Mouse (Mus musculus) embryonic facial prominence, embryonic 13.5 days (tissue): ENCODE measurements around the gene Zfp326. TPM values are rescaled to one million over a fixed set of nuclear protein-coding genes. Genes with fewer than 3 reads are reported as not detected.

Experiments
- ATAC-seq: fragments of 200-750 bp; cut with Nextera tagmentation; 2 replicates; pipeline ENCODE4 v1.8.0; 2017; ENCODE audit warnings: low read depth; ENCODE audit not compliant: insufficient number of reproducible peaks, insufficient read depth, low FRiP score, low TSS enrichment
- H3K27ac ChIP-seq: fragments of 300-500 bp; sonication (generic); 2 replicates; pipeline ENCODE4 v1.5.1; 2015; ENCODE audit warnings: moderate library complexity, mild to moderate bottlenecking, inconsistent platforms
- H3K27me3 ChIP-seq: fragments of 300-500 bp; sonication (generic); 2 replicates; pipeline ENCODE4 v1.6.1; 2015; ENCODE audit warnings: mild to moderate bottlenecking, inconsistent platforms
- H3K36me3 ChIP-seq: fragments of 300-500 bp; sonication (generic); 2 replicates; pipeline ENCODE4 v1.6.1; 2015; ENCODE audit warnings: mild to moderate bottlenecking, inconsistent platforms
- H3K4me1 ChIP-seq: fragments of 300-500 bp; sonication (generic); 2 replicates; pipeline ENCODE4 v1.6.1; 2015; ENCODE audit warnings: inconsistent platforms
- H3K4me2 ChIP-seq: fragments of 300-500 bp; sonication (generic); 2 replicates; pipeline ENCODE4 v1.6.1; 2015; ENCODE audit warnings: moderate library complexity, mild to moderate bottlenecking, inconsistent platforms
- H3K4me3 ChIP-seq: fragments of 300-500 bp; sonication (generic); 2 replicates; pipeline ENCODE4 v1.5.1; 2015; ENCODE audit warnings: mild to moderate bottlenecking, inconsistent platforms
- H3K9ac ChIP-seq: fragments of 300-500 bp; sonication (generic); 2 replicates; pipeline ENCODE4 v1.6.1; 2015; ENCODE audit warnings: mild to moderate bottlenecking, inconsistent platforms
- H3K9me3 ChIP-seq: fragments of 300-500 bp; sonication (generic); 2 replicates; pipeline ENCODE4 v1.6.1; 2016; ENCODE audit warnings: inconsistent platforms
- WGBS: fragments of 180-500 bp; shearing (Covaris S2); methylation state at CpG from one replicate; pipeline ENCODE4 v1.1.7; 2015; ENCODE audit warnings: mixed read lengths; 5-methylcytosine and 5-hydroxymethylcytosine counted together
- polyA plus RNA-seq: library from polyadenylated mRNA; unstranded; fragments of >200 nt; fragmentation: Nextera tagmentation; extraction: Ambion mirVana; gene quantifications from 2 replicates; pipeline ENCODE4 v1.2.1, GENCODE M21; 2015

The Zfp326 gene
- polyA plus RNA-seq: 59.5 and 65.0 TPM in 2 replicates

GRCm38 (mm10) chr5:105876068-105876924 is at the start of gene Zfp326:
Gene Zfp326, plus strand, starts transcription at chr5:105876565.
- ATAC-seq: peak; percentile 94
- Histone ChIP-seq H3K9ac (peak within 1 kb of the TSS; percentile 100), H3K9me3 (no peaks in the 10 kb centered on the region), H3K36me3 (peaks cover 6% of the 10 kb centered on the region; the same call in 1 of the 2 replicates), H3K4me3 (peak within 1 kb of the TSS; percentile 98), H3K4me1 (peaks cover 16% of the 10 kb centered on the region), H3K27ac (peak within 1 kb of the TSS; percentile 90), H3K4me2 (peak within 1 kb of the TSS; percentile 77), H3K27me3 (no peaks in the 10 kb centered on the region)
- WGBS: under 1% methylated on average over 68 of the region's 83 CpGs

DNA sequence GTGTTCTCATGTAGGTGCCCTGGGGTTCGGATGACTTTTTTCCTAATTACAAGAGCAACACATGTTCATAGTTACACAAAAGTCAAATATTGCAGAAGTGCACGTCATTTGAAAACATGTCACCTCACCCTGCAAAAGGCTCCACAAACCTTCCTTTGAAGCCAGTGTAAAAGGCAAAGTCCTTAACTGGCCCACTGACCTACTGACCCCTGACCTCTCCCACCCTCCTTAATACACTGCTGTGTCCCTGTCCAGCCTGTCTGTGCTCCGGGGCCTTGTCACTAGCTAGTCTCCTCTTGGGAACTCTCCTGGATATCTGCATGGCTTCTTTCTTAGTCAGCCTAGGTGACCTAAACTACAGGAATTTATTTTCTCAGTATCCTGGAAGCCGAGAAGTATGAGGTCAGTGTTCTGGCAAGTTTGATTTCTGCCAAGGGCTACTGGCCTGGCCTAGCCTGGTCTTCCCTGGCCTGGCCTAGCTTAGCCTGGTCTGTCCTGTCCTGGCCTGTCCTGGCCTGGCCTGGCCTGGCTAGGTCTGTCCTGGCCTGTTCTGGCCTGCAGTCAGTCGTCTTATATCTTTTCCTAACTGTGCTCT is 49.4 kb upstream of the Zfp326 start:
- Histone ChIP-seq H3K27ac (no peak overlapping the region), H3K4me3 (no peak overlapping the region), H3K9ac (no peak overlapping the region), H3K4me2 (no peak overlapping the region), H3K4me1 (peaks cover 21% of the 10 kb centered on the region), H3K36me3 (no peaks in the 10 kb centered on the region), H3K27me3 (no peaks in the 10 kb centered on the region), H3K9me3 (no peaks in the 10 kb centered on the region)
- 49% methylated on average over 5 of the region's 5 CpGs for WGBS
- no peak for ATAC-seq

DNA sequence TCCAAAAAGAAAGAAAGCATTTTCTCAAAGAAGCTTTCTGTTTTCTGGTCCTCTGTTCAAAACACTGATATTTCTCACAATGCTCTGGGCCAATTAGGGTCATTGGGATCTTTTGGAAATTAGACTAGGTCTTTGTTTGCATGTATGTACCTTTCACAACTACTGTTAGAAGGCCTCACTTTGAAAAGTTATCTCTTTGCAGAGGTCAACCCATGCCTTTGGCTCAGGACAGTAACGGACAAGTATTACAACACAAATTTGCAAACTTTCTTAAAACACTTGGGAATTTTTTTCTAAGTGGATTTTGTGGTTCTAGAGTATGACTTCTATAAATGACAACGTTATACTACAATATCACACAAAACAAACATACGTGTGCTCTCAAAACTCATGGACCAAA is 48.3 kb upstream of the Zfp326 start:
- no peak overlapping the region for H3K9ac ChIP-seq
- H3K27me3 ChIP-seq: no peaks in the 10 kb centered on the region
- H3K4me2 ChIP-seq: no peak overlapping the region
- no peaks in the 10 kb centered on the region for H3K36me3 ChIP-seq
- no peaks in the 10 kb centered on the region for H3K9me3 ChIP-seq
- WGBS: 90% methylated on average over 3 of the region's 3 CpGs
- peaks cover 11% of the 10 kb centered on the region for H3K4me1 ChIP-seq
- no peak overlapping the region for H3K4me3 ChIP-seq
- H3K27ac ChIP-seq: no peak overlapping the region
- no peak for ATAC-seq

- no peak overlapping the region for H3K27ac ChIP-seq
- H3K4me1 ChIP-seq: 0 out of 2 replicates have a peak, but pooled peaks cover 3% of the 10 kb centered on the region
- H3K4me2 ChIP-seq: no peak overlapping the region
- H3K4me3 ChIP-seq: no peak overlapping the region
- H3K36me3 ChIP-seq: no peaks in the 10 kb centered on the region
- ATAC-seq: no peak
- H3K27me3 ChIP-seq: no peaks in the 10 kb centered on the region
- no peak overlapping the region for H3K9ac ChIP-seq
- 44% methylated on average over 7 of the region's 7 CpGs for WGBS
- no peaks in the 10 kb centered on the region for H3K9me3 ChIP-seq
These were observed 47.3 kb upstream of the Zfp326 start for GRCm38 (mm10) chr5:105829008-105829586.

GRCm38 (mm10) chr5:105832140-105832539 is 44.2 kb upstream of the Zfp326 start:
- Histone ChIP-seq H3K4me1 (no peaks in the 10 kb centered on the region), H3K27ac (no peak overlapping the region), H3K27me3 (no peaks in the 10 kb centered on the region), H3K9me3 (no peaks in the 10 kb centered on the region), H3K9ac (no peak overlapping the region), H3K36me3 (no peaks in the 10 kb centered on the region), H3K4me2 (no peak overlapping the region), H3K4me3 (no peak overlapping the region)
- no peak for ATAC-seq
- WGBS: 62% methylated on average over 7 of the region's 7 CpGs

DNA sequence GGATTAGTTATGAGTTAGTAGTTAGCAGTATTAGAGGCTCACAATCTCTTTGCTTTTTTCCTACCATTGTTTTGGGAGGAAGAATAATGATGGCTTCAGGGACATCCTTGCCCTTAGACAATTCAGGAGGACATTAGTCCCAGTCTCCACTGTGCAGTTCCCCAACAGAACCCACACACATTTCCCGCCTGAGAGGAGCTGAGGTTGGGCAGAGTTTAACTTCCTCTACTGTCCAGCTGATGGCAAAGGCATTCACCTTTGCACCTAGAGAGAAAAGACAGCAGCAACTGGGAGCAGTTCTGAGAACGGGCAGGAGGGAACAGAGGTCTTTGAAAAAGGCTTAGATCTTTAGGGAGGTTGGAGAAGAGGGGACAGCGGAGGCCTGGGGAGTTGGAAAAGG is 42.4 kb upstream of the Zfp326 start:
- Histone ChIP-seq H3K27ac (no peak overlapping the region), H3K4me2 (no peak overlapping the region), H3K9ac (no peak overlapping the region), H3K4me1 (no peaks in the 10 kb centered on the region), H3K36me3 (no peaks in the 10 kb centered on the region), H3K9me3 (no peaks in the 10 kb centered on the region), H3K4me3 (no peak overlapping the region), H3K27me3 (no peaks in the 10 kb centered on the region)
- 69% methylated on average over 3 of the region's 3 CpGs for WGBS
- ATAC-seq: no peak

DNA sequence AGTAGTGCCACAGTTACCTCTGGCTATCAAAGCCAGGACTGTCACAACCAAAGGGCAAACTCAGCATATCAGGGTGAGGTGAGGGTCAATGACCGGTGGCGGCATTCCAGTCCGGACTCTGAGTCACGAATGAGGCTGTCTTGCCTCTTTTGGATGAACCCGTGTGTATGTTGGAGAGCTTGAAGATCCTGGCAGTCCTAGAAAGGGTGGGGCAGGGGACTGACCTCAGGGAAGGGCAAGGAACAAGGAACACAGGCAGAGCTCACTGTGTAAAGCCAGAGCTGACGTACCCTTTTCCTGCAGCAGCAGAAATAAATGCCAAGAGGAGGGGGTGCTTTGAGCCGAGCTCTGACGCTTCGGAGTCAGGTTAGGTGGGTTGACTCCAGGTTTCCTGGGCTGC is 40.4 kb upstream of the Zfp326 start:
- 73% methylated on average over 9 of the region's 9 CpGs for WGBS
- H3K27me3 ChIP-seq: no peaks in the 10 kb centered on the region
- H3K36me3 ChIP-seq: no peaks in the 10 kb centered on the region
- no peak overlapping the region for H3K27ac ChIP-seq
- no peaks in the 10 kb centered on the region for H3K4me1 ChIP-seq
- no peak overlapping the region for H3K4me3 ChIP-seq
- H3K9ac ChIP-seq: no peak overlapping the region
- no peak overlapping the region for H3K4me2 ChIP-seq
- no peaks in the 10 kb centered on the region for H3K9me3 ChIP-seq
- no peak for ATAC-seq

GRCm38 (mm10) chr5:105839740-105840310 is 36.5 kb upstream of the Zfp326 start:
- H3K9me3 ChIP-seq: no peaks in the 10 kb centered on the region
- no peaks in the 10 kb centered on the region for H3K4me1 ChIP-seq
- H3K9ac ChIP-seq: no peak overlapping the region
- H3K36me3 ChIP-seq: no peaks in the 10 kb centered on the region
- H3K4me3 ChIP-seq: no peak overlapping the region
- no peaks in the 10 kb centered on the region for H3K27me3 ChIP-seq
- H3K4me2 ChIP-seq: no peak overlapping the region
- no peak for ATAC-seq
- WGBS: 69% methylated on average over 13 of the region's 13 CpGs
- H3K27ac ChIP-seq: no peak overlapping the region

DNA sequence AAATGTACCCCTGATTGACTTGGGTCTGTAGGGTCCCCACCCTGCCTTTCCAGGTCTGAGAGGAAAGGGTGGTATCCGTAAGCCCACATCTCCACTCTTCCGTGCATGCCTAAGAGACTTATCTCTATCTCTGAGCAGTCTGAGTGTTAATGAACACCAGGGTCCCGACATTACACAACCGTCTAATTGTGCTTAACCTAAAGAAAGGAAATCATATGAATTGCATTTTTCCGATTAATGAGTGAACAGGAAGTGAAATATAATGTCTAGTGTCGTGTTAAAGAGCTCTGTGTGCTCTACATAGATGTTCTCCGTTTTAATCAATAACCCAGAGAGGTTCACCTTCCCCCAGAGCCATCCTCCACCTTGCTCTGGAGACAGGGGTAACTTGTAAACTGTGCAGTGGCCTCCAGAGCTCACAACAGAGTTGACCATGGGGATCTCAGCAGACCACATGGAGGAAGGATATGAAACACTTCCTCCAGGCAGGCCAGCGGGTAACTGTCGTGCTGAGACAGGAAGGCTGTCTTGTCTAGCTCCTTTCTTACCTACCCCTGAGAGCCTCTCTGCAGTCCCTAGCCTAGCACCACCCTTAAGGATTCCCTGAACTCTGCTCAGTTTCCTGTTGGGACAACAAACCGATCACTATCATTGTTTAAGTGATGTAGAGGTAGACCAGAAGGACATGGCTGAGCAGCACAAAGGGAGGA is 32.2 kb upstream of the Zfp326 start:
- 82% methylated on average over 10 of the region's 10 CpGs for WGBS
- Histone ChIP-seq H3K36me3 (no peaks in the 10 kb centered on the region), H3K27ac (no peak overlapping the region), H3K4me1 (peaks cover 1% of the 10 kb centered on the region), H3K4me2 (no peak overlapping the region), H3K4me3 (no peak overlapping the region), H3K27me3 (no peaks in the 10 kb centered on the region), H3K9me3 (no peaks in the 10 kb centered on the region), H3K9ac (no peak overlapping the region)
- no peak for ATAC-seq

DNA sequence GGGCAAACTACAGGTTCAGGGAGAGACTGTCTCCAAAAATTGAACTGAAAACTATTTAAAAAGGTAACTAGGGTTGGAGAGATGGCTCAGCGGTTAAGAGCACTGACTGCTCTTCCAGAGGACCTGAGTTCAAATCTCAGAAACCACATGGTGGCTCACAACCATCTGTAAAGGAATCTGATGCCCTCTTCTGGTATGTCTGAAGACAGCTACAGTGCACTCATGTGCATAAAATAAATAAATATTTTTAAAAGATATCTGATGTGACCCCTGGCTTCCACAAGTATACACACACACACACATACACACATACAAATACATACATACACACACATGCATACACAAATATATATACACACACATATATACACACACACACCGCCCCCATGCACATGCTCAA is 31.3 kb upstream of the Zfp326 start:
- H3K4me2 ChIP-seq: no peak overlapping the region
- H3K36me3 ChIP-seq: no peaks in the 10 kb centered on the region
- 90% methylated on average over 2 of the region's 2 CpGs for WGBS
- no peaks in the 10 kb centered on the region for H3K27me3 ChIP-seq
- H3K9me3 ChIP-seq: no peaks in the 10 kb centered on the region
- H3K4me1 ChIP-seq: peaks cover 9% of the 10 kb centered on the region
- ATAC-seq: no peak
- H3K4me3 ChIP-seq: no peak overlapping the region
- H3K9ac ChIP-seq: no peak overlapping the region
- no peak overlapping the region for H3K27ac ChIP-seq

DNA sequence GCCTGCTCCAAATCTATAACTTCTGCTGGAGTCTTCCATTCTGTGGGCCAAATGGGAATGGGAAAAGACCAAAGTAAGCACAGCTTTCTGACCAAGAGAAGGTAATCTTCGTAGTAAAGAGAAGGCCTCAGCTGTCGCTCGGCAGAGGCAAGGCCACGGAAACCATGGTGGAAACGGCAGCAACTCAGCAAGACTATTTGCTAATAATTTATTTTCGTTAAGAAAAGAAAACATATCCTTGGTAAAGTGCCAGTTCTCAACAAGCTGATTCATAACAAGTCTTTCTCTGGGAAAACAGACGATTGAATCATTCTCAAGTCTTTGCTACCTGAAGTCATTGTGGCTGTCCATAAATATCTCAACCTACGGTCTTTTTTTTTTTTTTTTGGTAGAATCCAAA is 28.6 kb upstream of the Zfp326 start:
- Histone ChIP-seq H3K36me3 (no peaks in the 10 kb centered on the region), H3K4me3 (no peak overlapping the region), H3K4me2 (no peak overlapping the region), H3K27ac (no peak overlapping the region), H3K27me3 (no peaks in the 10 kb centered on the region), H3K4me1 (peaks cover 9% of the 10 kb centered on the region), H3K9ac (no peak overlapping the region), H3K9me3 (no peaks in the 10 kb centered on the region)
- no peak for ATAC-seq
- WGBS: 86% methylated on average over 8 of the region's 8 CpGs
